Comparison of ENCODE assay signal across 8 mouse cellular contexts in genomic region chr14:60736591-60737192, GRCm38 (mm10). TPM values are rescaled to one million over a fixed set of nuclear protein-coding genes. Genes with fewer than 3 reads are reported as not detected.
DNase-seq lines count a peak whose midpoint lies in the region; ATAC-seq lines count a peak whose summit lies in the region.

No protein-coding gene starts in this region.

- H3K27me3 ChIP-seq in heart, embryonic 15.5 days, result no peaks in the 10 kb centered on the region
- H3K27me3 ChIP-seq in stomach, embryonic 16.5 days (ENCODE audit: control insufficient read depth, insufficient read depth, low read length), result no peaks in the 10 kb centered on the region

- H3K4me3 ChIP-seq in heart, embryonic 15.5 days, result peak overlapping the region; percentile 22
- H3K4me3 ChIP-seq in stomach, embryonic 16.5 days (replicated peaks; ENCODE audit: low read length), result no peak overlapping the region

- no peaks in the 10 kb centered on the region for H3K9me3 ChIP-seq in heart, embryonic 15.5 days (replicated peaks)
- no peaks in the 10 kb centered on the region for H3K9me3 ChIP-seq in stomach, embryonic 16.5 days (replicated peaks; ENCODE audit: control insufficient read depth, low read length)

- DNase-seq in left cerebral cortex, postnatal 14 days (ENCODE audit: low spot score in 2 of 2), result peak; percentile 19 to 40
- DNase-seq in left cerebral cortex, adult 18-20 months (ENCODE audit: low spot score in 2 of 2), result no peak
- DNase-seq in embryo, embryonic 10 days (ENCODE audit: low spot score), result peak; percentile 36
- DNase-seq in kidney, postnatal 36 days, result peak; percentile 36 to 51
- DNase-seq in frontal cortex, postnatal 36 days (ENCODE audit: low spot score in 2 of 2), result no peak

- WGBS in heart, embryonic 15.5 days, result 4% methylated on average over 4 of the region's 4 CpGs
- WGBS in stomach, embryonic 16.5 days, result 6% methylated on average over 4 of the region's 4 CpGs

- peak overlapping the region; percentile 42 for H3K9ac ChIP-seq in heart, embryonic 15.5 days
- 0 out of 2 replicates have a peak overlapping the region, but pooled peaks have one; percentile 2 for H3K9ac ChIP-seq in stomach, embryonic 16.5 days (ENCODE audit: low read length)

- intact Hi-C loops in left cerebral cortex, postnatal 14 days (cut with DNase I), result loop anchor here (5.0 kb wide), 1 partner anchor 36 kb away; no protein-coding TSS in a partner anchor

- ATAC-seq in heart, embryonic 15.5 days (replicated peaks; ENCODE audit: insufficient number of reproducible peaks, insufficient read depth, low FRiP score, low read depth), result peak; percentile 12; the same call in 1 of the 2 replicates
- ATAC-seq in megakaryocyte-erythroid progenitor cell, adult 5-6 weeks (replicated peaks; ENCODE audit: low FRiP score, low TSS enrichment, poor library complexity, severe bottlenecking), result peak; percentile 67
- peak; percentile 51 for ATAC-seq in stomach, embryonic 16.5 days (ENCODE audit: insufficient read depth, low FRiP score)

- no peaks in the 10 kb centered on the region for H3K36me3 ChIP-seq in heart, embryonic 15.5 days
- no peaks in the 10 kb centered on the region for H3K36me3 ChIP-seq in stomach, embryonic 16.5 days (ENCODE audit: control insufficient read depth, insufficient read depth, low read length)

- peak overlapping the region; percentile 90 for H3K27ac ChIP-seq in heart, embryonic 15.5 days
- peak overlapping the region; percentile 60 for H3K27ac ChIP-seq in stomach, embryonic 16.5 days (ENCODE audit: low read length)

- H3K4me2 ChIP-seq in heart, embryonic 15.5 days, result peak overlapping the region; percentile 67
- peak overlapping the region; percentile 1; the same call in 1 of the 2 replicates for H3K4me2 ChIP-seq in stomach, embryonic 16.5 days (ENCODE audit: low read depth, low read length)

- peaks cover 87% of the 10 kb centered on the region for H3K4me1 ChIP-seq in heart, embryonic 15.5 days (replicated peaks)
- H3K4me1 ChIP-seq in stomach, embryonic 16.5 days (ENCODE audit: control insufficient read depth, insufficient read depth, low read length), result peaks cover 61% of the 10 kb centered on the region

RNA-seq across cellular contexts. Expression of gene C1qtnf9, which starts 31.2 kb away (rescaled TPM):
- total RNA-seq in left cerebral cortex, postnatal 14 days (2021), result under 1 TPM in 1 of 2 experiments, not detected in 1; 0.24 TPM
- under 1 TPM; 0.28 to 0.37 TPM for total RNA-seq in left cerebral cortex, adult 18-20 months (2021)
- 2.3 and 2.4 TPM in 2 replicates for polyA plus RNA-seq in heart, embryonic 15.5 days (2015; fragmentation: Nextera tagmentation; extraction: Ambion mirVana)
- not detected in 2 replicates for total RNA-seq in megakaryocyte-erythroid progenitor cell, adult 5-6 weeks (2014; fragmentation: Nextera tagmentation)
- total RNA-seq in megakaryocyte-erythroid progenitor cell, adult 5-6 weeks (2017), result not detected in 2 replicates
- polyA plus RNA-seq in stomach, embryonic 16.5 days (2015; fragmentation: Nextera tagmentation; extraction: Ambion mirVana), result 3.6 and 4.0 TPM in 2 replicates

RNA-seq across cellular contexts. Expression of gene Mipep, which starts 47.7 kb away (rescaled TPM):
- total RNA-seq in left cerebral cortex, postnatal 14 days (2021), result 10 to 100 TPM; 23.7 to 24.9 TPM
- total RNA-seq in left cerebral cortex, adult 18-20 months (2021), result 10 to 100 TPM; 25.9 TPM
- polyA plus RNA-seq in heart, embryonic 15.5 days (2015; fragmentation: Nextera tagmentation; extraction: Ambion mirVana), result 29.2 TPM in 2 replicates
- 15.8 and 19.6 TPM in 2 replicates for total RNA-seq in megakaryocyte-erythroid progenitor cell, adult 5-6 weeks (2014; fragmentation: Nextera tagmentation)
- 20.2 and 34.2 TPM in 2 replicates for total RNA-seq in megakaryocyte-erythroid progenitor cell, adult 5-6 weeks (2017)
- polyA plus RNA-seq in stomach, embryonic 16.5 days (2015; fragmentation: Nextera tagmentation; extraction: Ambion mirVana), result 17.7 and 18.8 TPM in 2 replicates

Comparison
In these comparisons a context has a peak if more than half of its experiments do, and no peak if none do; other contexts are left out.
1. DNase-seq: peak in left cerebral cortex, postnatal 14 days (2 of 2), embryo, embryonic 10 days (single experiment) and kidney, postnatal 36 days (2 of 2); none in left cerebral cortex, adult 18-20 months (0 of 2) and frontal cortex, postnatal 36 days (0 of 2).
2. ATAC-seq: peak in every context shown above with its lines; median percentile 67 in megakaryocyte-erythroid progenitor cell, adult 5-6 weeks; 51 in stomach, embryonic 16.5 days; 12 in heart, embryonic 15.5 days.